Mouse (Mus musculus) liver, embryonic 14.5 days (tissue): ENCODE data around the gene Cpt1a. TPM values are rescaled to one million over a fixed set of nuclear protein-coding genes. Genes with fewer than 3 reads are reported as not detected.

Source experiments
- ATAC-seq: fragments of 200-750 bp; cut with Nextera tagmentation; 2 replicates; pipeline ENCODE4 v1.8.0; 2017; ENCODE audit warnings: moderate number of reproducible peaks, mild to moderate bottlenecking, moderate library complexity; ENCODE audit not compliant: insufficient read depth
- DNase-seq, 3 experiments: peaks; one replicate each; pipeline ENCODE4 v3.0.0-alpha.2; 2012 to 2013; ENCODE audit warnings: low read depth in 3 of 3, low spot score in 3 of 3
- H3K27ac ChIP-seq: fragments of 300-500 bp; sonication (generic); 2 replicates; pipeline ENCODE4 v1.5.1; 2014; ENCODE audit warnings: moderate library complexity, mild to moderate bottlenecking, control low read depth, inconsistent platforms
- H3K27me3 ChIP-seq: fragments of 300-500 bp; sonication (generic); 2 replicates; pipeline ENCODE4 v1.6.1; 2014; ENCODE audit warnings: mild to moderate bottlenecking, low read length, moderate library complexity; ENCODE audit not compliant: control insufficient read depth, insufficient read depth
- H3K36me3 ChIP-seq: fragments of 300-500 bp; sonication (generic); replicated peaks from 2 replicates; pipeline ENCODE4 v1.6.1; 2014; ENCODE audit warnings: low read depth; ENCODE audit not compliant: control insufficient read depth, insufficient read depth
- H3K4me1 ChIP-seq, 2 experiments: fragments of 200-500 bp in 1 of 2; fragments of 300-500 bp in 1 of 2; sonication (generic) in 1 of 2; replicated peaks; 2 replicates each; pipeline ENCODE4 v1.6.1; 2012 to 2014; ENCODE audit warnings: antibody characterized with exemption in 1 of 2, inconsistent platforms in 1 of 2, low read length in 1 of 2; ENCODE audit not compliant: control insufficient read depth in 2 of 2, insufficient read depth in 2 of 2
- H3K4me2 ChIP-seq: fragments of 300-500 bp; sonication (generic); 2 replicates; pipeline ENCODE4 v1.6.1; 2014; ENCODE audit warnings: low read depth, mild to moderate bottlenecking, control low read depth, moderate library complexity
- H3K4me3 ChIP-seq, 2 experiments: fragments of 200-500 bp in 1 of 2; fragments of 300-500 bp in 1 of 2; sonication (generic) in 1 of 2; 2 replicates each; pipeline ENCODE4 v1.5.1; 2012 to 2014; ENCODE audit warnings: low read depth in 2 of 2, low read length in 2 of 2, mild to moderate bottlenecking in 2 of 2, control low read depth in 1 of 2, inconsistent platforms in 1 of 2, moderate library complexity in 1 of 2; ENCODE audit not compliant: insufficient read depth in 1 of 2
- H3K9ac ChIP-seq: fragments of 300-500 bp; sonication (generic); replicated peaks from 2 replicates; pipeline ENCODE4 v1.6.1; 2014; ENCODE audit warnings: mild to moderate bottlenecking, control low read depth, moderate library complexity
- H3K9me3 ChIP-seq: fragments of 300-500 bp; sonication (generic); 2 replicates; pipeline ENCODE4 v1.6.1; 2016; ENCODE audit warnings: low read length, mixed read lengths; ENCODE audit not compliant: control insufficient read depth
- CTCF ChIP-seq: IDR thresholded peaks from 2 replicates; pipeline ENCODE4 v1.5.1; 2016; ENCODE audit warnings: antibody characterized with exemption, low read depth, control low read depth
- EP300 ChIP-seq: IDR thresholded peaks from 2 replicates; pipeline ENCODE4 v1.6.1; 2016; ENCODE audit warnings: antibody characterized with exemption, low read depth
- WGBS: fragments of 180-500 bp; shearing (Covaris S2); extraction: QIAGEN DNeasy Blood & Tissue Kit; methylation state at CpG from one replicate; pipeline ENCODE4 v1.1.7; 2014; ENCODE audit not compliant: insufficient replicate concordance; 5-methylcytosine and 5-hydroxymethylcytosine counted together
- polyA plus RNA-seq, 2 experiments: library from polyadenylated mRNA; depleted of rRNA in 1 of 2; stranded (reverse) in 1 of 2; unstranded in 1 of 2; fragments of >200 nt; fragmentation: Nextera tagmentation in 1 of 2; extraction: Ambion mirVana in 1 of 2; gene quantifications; 2 replicates each; pipeline versions ENCODE4 v1.2.1 to v1.2.3; 2012 to 2014

The Cpt1a gene
- polyA plus RNA-seq, 2 experiments, result 4.6 to 5.2 TPM

DNA sequence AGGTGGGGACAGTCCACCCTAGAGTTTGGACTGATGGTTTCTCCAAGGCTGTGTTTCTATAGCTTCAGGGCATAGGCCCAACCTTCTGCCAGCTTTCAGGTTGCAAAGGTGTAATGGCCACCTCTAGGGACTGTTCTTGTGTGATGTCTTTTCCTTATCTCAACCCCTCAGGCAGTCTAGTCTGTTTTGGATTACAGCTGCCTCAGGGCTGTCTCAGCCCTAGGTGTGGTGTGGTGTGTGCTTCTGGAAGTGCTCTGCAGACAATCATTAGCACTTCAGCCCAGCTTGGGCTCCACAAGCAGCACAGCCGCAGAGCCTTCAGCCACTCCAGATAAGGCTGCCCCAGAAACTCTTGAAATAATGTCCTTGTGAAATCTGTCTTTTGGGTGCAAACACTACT is 70.2 kb downstream of the Cpt1a start:
- Histone ChIP-seq H3K27me3 (no peaks in the 10 kb centered on the region), H3K9me3 (peaks cover 2% of the 10 kb centered on the region; the same call in 1 of the 2 replicates), H3K4me3 (no peak overlapping the region), H3K4me2 (no peak overlapping the region), H3K27ac (no peak overlapping the region), H3K36me3 (no peaks in the 10 kb centered on the region), H3K4me1 (peaks cover 9 to 15% of the 10 kb centered on the region in 2 experiments), H3K9ac (no peak overlapping the region)
- DNase-seq (peak; percentile 42 to 57 (median 47)), ATAC-seq (peak; percentile 60)
- TF ChIP-seq CTCF (no peak), EP300 (peak; percentile 59)
- WGBS, result 14% methylated on average over 1 of the region's 1 CpGs

DNA sequence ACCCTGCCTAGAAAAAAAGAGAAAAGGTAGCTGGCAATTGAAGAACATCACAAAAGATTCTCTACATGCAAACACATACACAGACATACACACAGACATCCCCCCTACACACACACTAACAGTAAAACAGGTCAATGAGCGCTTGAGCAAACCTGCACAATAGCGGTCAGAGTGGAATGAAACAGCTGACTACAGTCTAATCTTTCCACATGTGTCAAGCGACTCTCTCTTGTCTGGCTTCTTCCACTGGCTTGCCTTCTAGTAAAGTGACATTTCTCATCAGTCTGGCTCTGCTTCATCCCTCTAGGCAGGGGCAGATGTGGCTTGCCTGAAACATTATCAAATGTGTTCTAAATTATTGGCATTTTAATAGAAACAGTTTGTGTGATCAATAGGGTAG is 72.1 kb downstream of the Cpt1a start:
- Histone ChIP-seq H3K9me3 (peaks cover 2% of the 10 kb centered on the region; the same call in 1 of the 2 replicates), H3K4me2 (no peak overlapping the region), H3K4me1 (peaks cover 7 to 15% of the 10 kb centered on the region in 2 experiments; a peak in 3 of 4 replicates), H3K4me3 (no peak overlapping the region), H3K27ac (no peak overlapping the region), H3K27me3 (no peaks in the 10 kb centered on the region), H3K36me3 (no peaks in the 10 kb centered on the region), H3K9ac (no peak overlapping the region)
- no peak for ATAC-seq
- 79% methylated on average over 3 of the region's 3 CpGs for WGBS
- TF ChIP-seq CTCF (no peak), EP300 (no peak)
- DNase-seq, result no peak

DNA sequence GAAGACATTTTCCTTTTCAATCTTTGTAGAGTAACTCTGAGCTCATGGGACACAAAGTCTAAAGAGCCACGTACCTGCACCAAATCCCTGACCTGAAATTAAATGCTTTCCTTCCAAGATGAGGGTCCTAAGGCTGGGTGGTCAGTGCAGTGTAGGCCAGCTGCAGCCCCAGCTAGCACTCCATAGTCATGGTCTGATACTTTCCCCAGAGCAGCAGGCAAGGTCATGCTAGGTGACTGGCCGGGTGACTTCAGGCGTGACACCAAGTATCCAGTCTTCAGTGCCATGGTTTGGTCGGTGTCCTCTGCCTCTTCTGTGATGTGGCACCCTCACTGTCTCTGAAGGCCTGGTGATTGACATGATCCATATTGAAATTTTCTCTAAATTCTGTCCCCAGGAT is 77.9 kb downstream of the Cpt1a start:
- H3K4me2 ChIP-seq, result no peak overlapping the region
- no peak overlapping the region for H3K4me3 ChIP-seq
- DNase-seq (no peak), ATAC-seq (no peak)
- H3K9ac ChIP-seq, result no peak overlapping the region
- TF ChIP-seq EP300, result no peak
- TF ChIP-seq CTCF, result no peak
- H3K27ac ChIP-seq, result no peak overlapping the region
- H3K4me1 ChIP-seq, result no peaks in the 10 kb centered on the region
- WGBS, result 70% methylated on average over 4 of the region's 4 CpGs
- no peaks in the 10 kb centered on the region for H3K36me3 ChIP-seq
- H3K27me3 ChIP-seq, result no peaks in the 10 kb centered on the region
- H3K9me3 ChIP-seq, result no peaks in the 10 kb centered on the region

DNA sequence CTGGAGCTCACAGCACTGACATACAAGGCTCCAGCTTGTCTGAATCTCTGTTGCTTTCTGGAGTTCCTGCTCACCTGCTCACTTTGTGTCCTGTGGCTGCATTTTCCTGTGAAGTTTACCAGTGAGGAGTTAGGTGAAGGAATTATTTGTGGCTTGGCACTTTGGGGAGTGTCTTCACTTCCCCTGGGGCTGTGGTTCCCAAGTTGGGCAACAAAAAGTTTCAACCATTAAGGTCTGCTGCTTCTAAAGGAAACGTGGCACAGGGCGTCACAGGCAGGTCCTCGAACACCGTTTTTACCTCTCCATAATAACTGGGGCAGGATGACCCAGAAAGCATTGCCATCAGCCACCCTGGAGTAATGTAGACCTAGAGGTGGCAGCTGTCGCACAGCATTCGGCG is 79.4 kb downstream of the Cpt1a start:
- no peaks in the 10 kb centered on the region for H3K36me3 ChIP-seq
- H3K27me3 ChIP-seq, result no peaks in the 10 kb centered on the region
- no peak overlapping the region for H3K27ac ChIP-seq
- no peaks in the 10 kb centered on the region for H3K4me1 ChIP-seq
- H3K4me3 ChIP-seq, result no peak overlapping the region
- H3K9me3 ChIP-seq, result no peaks in the 10 kb centered on the region
- ATAC-seq (no peak), DNase-seq (no peak)
- H3K9ac ChIP-seq, result no peak overlapping the region
- 62% methylated on average over 7 of the region's 7 CpGs for WGBS
- no peak overlapping the region for H3K4me2 ChIP-seq
- TF ChIP-seq CTCF (no peak), EP300 (no peak)

DNA sequence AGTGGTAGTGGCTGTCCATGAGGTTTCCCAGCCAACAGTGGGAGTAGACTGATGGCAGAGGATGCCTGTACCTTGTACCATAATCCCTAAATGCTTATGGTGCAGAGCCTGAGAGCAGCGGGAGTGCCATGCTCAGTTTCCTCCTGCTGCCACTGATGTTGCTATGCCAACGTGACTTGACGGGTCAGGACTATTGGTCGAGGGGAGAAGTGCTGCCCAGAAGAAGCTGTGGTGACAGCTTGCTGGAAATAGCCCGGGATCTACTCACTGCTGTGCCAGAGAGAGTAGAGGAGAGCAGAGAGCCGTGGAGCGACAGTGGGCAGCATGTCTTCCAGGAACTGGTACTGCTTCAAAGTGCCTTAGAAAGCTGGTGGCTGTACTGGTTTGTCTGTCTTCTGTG is 79.8 kb downstream of the Cpt1a start:
- Histone ChIP-seq H3K4me3 (no peak overlapping the region), H3K27me3 (no peaks in the 10 kb centered on the region), H3K4me2 (no peak overlapping the region), H3K9ac (no peak overlapping the region), H3K36me3 (no peaks in the 10 kb centered on the region), H3K9me3 (no peaks in the 10 kb centered on the region), H3K4me1 (no peaks in the 10 kb centered on the region), H3K27ac (no peak overlapping the region)
- TF ChIP-seq EP300 (no peak), CTCF (no peak)
- no peak for DNase-seq
- ATAC-seq, result no peak
- 48% methylated on average over 7 of the region's 7 CpGs for WGBS
